Mouse (Mus musculus): ENCODE measurements around the gene Dll1. TPM values are rescaled to one million over a fixed set of nuclear protein-coding genes. Genes with fewer than 3 reads are reported as not detected.

The Dll1 gene
- polyA plus RNA-seq, 1 experiment from 2014 or later, result 83.5 TPM

DNA sequence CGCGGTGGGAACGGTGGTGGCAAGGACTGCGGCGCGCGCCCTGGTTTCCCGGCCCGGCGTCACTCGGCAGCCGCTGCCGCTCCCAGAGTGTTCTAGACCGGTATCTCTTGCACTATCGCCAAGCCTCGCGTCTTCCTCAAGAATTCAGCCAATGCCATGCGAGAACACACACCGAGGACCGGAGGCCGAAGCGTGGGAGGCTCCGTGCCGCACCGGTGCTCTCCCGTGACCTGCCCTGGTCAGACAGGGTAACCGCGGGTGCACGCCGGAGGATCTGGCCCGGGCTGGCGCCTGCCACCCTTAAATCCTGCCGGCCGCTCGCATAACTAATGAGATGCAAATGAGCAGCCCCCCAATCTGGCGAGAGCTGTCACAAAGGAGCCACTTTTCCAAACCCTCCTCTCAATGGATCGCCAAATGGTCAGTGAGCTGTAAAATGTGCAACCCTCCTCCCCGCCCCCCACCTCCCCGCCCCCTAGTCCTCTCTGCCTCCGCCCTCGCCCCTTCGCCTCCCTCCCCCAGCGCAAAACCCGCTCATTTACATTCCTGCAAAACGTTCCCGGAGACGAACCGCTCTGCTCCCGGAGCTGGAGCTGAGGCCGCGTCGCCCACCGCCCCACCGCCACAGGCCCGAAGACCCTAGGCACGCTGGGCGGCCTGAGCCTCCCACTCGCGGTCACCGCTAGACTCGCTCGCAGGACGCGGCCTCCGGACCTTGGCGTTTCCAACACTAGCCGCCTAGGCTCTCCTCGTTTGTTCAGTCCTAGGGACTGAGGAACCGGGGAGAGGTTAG is 775 bp downstream of the Dll1 start:
- WGBS, result under 1% methylated on average over 68 of the region's 69 CpGs
- Histone ChIP-seq H3K4me1 (peaks cover 71% of the 10 kb centered on the region), H3K27ac (replicated peaks) (peak overlapping the region; percentile 99), H3K4me2 (replicated peaks) (peak overlapping the region; percentile 83), H3K9ac (replicated peaks) (peak overlapping the region; percentile 91), H3K4me3 (peak overlapping the region; percentile 86), H3K27me3 (peaks cover 26% of the 10 kb centered on the region), H3K9me3 (no peaks in the 10 kb centered on the region), H3K36me3 (peaks cover 9% of the 10 kb centered on the region)
- peak; percentile 57 for ATAC-seq (ENCODE audit: low FRiP score, low read depth)

DNA sequence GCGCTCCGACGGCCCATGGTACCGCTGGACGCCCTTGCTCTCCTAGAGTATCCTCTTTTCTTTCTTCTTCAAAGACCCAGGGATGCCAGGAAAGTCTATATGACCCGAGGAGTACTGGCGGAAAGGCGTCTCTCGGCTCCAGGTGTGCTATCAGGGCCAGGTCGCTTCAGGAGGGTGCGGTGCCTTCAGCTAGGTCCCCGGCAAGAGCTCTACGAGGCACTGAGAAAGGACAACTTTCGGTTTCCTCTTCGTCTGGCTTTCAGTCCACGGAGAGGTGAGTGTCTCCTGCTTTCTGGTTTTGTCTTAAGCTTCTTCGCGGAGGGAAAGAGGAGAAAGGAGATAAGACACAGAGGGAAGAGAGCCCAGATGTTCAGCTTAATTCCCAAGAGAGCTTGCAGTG is 1.4 kb downstream of the Dll1 start:
- Histone ChIP-seq H3K9ac (replicated peaks) (peak overlapping the region; percentile 91), H3K4me3 (peak overlapping the region; percentile 86), H3K4me2 (replicated peaks) (peak overlapping the region; percentile 83), H3K27me3 (peaks cover 32% of the 10 kb centered on the region), H3K4me1 (peaks cover 72% of the 10 kb centered on the region), H3K9me3 (no peaks in the 10 kb centered on the region), H3K27ac (replicated peaks) (peak overlapping the region; percentile 99), H3K36me3 (peaks cover 15% of the 10 kb centered on the region)
- WGBS, result 0% methylated on average over 18 of the region's 18 CpGs
- ATAC-seq (ENCODE audit: low FRiP score, low read depth), result no peak

DNA sequence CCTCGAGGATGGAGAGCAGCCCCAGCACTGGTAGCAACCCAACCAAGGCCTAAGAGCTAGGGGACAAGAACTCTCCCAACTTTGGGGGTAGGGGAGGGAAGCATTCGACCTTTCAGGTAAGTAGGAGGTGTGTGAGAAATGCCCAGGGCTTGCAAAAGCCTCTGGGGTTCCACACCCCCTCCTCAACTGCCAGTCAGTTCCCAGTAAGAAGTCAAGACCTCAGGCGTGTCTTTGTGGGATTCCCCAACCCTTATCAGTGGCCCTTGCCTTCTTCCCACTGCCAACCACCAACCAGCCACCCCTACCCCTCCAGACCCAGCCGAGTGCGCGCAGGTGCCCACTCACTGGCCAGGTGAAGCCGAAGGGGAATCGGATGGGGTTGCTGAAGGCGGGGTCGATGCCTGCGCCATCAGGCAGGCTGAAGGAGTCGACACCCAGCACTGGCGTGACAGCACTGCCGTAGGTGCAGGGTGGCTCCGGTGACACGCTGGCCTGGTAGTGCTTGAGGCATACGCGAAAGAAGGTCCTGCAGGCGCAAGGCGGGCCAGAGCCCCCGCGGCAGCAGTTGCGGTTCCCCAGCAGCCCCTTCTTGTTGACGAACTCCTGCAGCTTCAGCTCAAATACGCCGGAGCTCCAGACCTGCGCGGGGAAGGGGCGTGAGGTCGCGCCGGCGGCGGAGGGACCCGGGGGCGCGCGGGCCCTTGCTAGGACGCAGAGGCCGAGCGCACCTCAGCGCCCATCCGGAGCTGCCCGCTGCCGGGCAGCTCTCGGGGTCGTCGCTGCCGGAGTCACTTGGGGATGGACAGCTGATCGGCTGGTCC is 2.1 kb downstream of the Dll1 start:
- WGBS, result 1% methylated on average over 50 of the region's 50 CpGs
- Histone ChIP-seq H3K27me3 (peaks cover 28% of the 10 kb centered on the region), H3K4me3 (peak overlapping the region; percentile 86), H3K36me3 (peaks cover 22% of the 10 kb centered on the region), H3K4me1 (peaks cover 72% of the 10 kb centered on the region), H3K27ac (replicated peaks) (peak overlapping the region; percentile 99), H3K9me3 (no peaks in the 10 kb centered on the region), H3K4me2 (replicated peaks) (peak overlapping the region; percentile 83), H3K9ac (replicated peaks) (peak overlapping the region; percentile 91)
- ATAC-seq (ENCODE audit: low FRiP score, low read depth), result no peak

DNA sequence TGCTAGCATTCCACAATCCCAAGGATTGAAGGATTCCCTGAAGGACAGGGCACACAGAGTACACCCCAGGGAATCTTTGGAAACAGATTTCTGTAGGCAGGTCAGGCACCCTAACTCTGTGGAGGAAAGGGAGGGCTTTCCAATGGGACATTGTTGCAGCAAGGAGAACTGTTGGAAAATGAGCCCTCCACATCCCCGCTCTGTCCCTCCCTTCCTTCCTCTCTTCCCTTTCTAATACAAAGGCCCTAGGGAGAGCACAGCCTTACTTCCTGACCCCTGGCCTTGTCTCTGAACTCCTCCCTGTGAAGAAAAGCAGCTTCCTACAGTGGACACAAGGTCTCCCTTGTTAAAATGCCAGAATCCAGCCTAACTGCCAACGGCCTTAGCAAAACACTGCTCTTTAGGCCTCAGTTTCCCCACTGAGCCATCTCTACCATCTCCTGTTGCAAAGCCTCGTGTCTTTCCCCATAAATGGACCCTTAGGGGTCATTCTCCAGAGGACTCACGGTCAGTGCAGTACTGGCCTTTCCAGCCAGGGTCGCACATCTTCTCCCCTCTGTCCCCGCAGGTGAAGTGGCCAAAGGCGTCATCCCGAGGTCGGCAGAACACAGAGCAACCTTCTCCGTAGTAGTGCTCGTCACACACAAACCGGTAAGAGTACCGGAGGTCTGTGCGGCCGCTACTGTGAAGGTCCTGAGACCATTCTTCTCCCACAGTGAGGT is 3.6 kb downstream of the Dll1 start:
- peaks cover 69% of the 10 kb centered on the region for H3K4me1 ChIP-seq

DNA sequence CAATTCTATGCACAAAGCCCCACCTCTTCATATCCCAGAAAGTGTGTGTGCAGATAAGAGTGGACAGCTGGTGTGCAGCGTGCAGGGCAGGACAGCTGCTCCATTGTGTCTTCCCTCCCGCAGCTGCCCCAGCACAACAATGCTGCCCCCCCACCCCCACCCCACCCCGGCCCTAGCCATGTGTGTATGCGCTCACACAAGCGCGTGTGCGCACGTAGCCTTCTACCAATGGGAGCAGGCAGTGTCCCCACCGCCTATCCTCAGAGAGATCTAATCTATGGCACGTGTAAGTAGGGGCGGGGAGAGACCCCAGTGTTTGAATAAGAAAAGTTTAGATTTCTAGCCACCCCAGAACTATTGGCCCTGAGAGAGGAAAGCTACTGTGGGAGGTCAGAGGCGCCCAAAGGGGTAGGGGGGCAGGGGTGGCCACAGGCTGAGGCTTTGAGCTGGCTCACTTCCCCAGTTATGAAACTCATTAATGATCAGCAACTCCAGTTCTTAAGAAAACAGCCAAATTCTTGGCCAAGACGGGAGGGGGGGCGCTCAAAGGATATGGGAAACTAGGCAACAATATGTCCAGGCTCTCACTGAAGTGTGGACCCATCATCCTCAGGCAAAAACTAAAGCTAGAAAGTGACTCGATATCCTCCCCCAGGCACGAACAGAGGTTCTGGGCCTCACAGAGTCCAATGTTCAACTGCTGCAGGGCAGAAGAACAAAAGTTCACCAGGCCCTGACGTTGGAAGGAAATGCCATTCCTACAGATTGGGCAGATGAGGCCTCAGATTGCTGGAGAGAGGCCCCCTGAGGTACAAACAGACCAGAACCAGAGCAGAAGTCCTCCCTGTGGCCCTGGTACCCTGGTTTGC is 4.5 kb downstream of the Dll1 start:
- peak overlapping the region; percentile 69 for H3K27ac ChIP-seq (replicated peaks)
- H3K9ac ChIP-seq (replicated peaks), result peak overlapping the region; percentile 91
- WGBS, result 17% methylated on average over 17 of the region's 17 CpGs
- peaks cover 43% of the 10 kb centered on the region for H3K36me3 ChIP-seq
- peak overlapping the region; percentile 86 for H3K4me3 ChIP-seq
- no peaks in the 10 kb centered on the region for H3K9me3 ChIP-seq
- peak; percentile 71 for ATAC-seq (ENCODE audit: low FRiP score, low read depth)
- H3K27me3 ChIP-seq, result peaks cover 23% of the 10 kb centered on the region
- H3K4me1 ChIP-seq, result peaks cover 65% of the 10 kb centered on the region
- H3K4me2 ChIP-seq (replicated peaks), result peak overlapping the region; percentile 83

More for the DNA sequence above, 3.6 kb downstream of the Dll1 start:
- WGBS, result 65% methylated on average over 15 of the region's 15 CpGs
- Histone ChIP-seq H3K27ac (replicated peaks) (peak overlapping the region; percentile 69), H3K9me3 (no peaks in the 10 kb centered on the region), H3K4me3 (peak overlapping the region; percentile 86), H3K27me3 (peaks cover 23% of the 10 kb centered on the region), H3K36me3 (peaks cover 37% of the 10 kb centered on the region), H3K4me2 (replicated peaks) (peak overlapping the region; percentile 83), H3K9ac (replicated peaks) (peak overlapping the region; percentile 91)
- no peak for ATAC-seq (ENCODE audit: low FRiP score, low read depth)

DNA sequence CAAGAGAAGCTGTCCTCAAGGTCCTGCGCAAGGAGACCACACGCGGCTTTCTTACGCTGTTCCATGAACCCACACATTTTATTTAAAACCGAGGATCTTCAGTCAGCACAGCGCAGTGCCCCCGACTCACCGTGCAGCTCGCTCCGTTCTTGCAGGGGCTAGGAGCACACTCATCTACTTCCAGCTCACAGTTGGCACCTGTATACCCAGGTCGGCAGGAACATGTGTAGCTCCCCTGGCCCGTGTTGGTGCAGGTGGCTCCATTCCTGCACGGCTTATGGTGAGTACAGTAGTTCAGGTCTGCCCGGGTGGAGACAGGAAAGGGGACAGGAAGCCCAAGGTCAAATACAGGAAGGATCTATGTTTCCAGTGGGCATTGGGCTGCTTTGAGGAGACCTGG is 6.3 kb downstream of the Dll1 start:
- Histone ChIP-seq H3K4me3 (peak overlapping the region; percentile 21), H3K9me3 (no peaks in the 10 kb centered on the region), H3K36me3 (peaks cover 57% of the 10 kb centered on the region), H3K4me2 (replicated peaks) (peak overlapping the region; percentile 83), H3K27me3 (peaks cover 23% of the 10 kb centered on the region), H3K9ac (replicated peaks) (0 out of 2 replicates have a peak overlapping the region, but pooled peaks have one; percentile 1), H3K4me1 (peaks cover 65% of the 10 kb centered on the region), H3K27ac (replicated peaks) (no peak overlapping the region)
- WGBS, result 95% methylated on average over 14 of the region's 14 CpGs
- ATAC-seq (ENCODE audit: low FRiP score, low read depth), result no peak

DNA sequence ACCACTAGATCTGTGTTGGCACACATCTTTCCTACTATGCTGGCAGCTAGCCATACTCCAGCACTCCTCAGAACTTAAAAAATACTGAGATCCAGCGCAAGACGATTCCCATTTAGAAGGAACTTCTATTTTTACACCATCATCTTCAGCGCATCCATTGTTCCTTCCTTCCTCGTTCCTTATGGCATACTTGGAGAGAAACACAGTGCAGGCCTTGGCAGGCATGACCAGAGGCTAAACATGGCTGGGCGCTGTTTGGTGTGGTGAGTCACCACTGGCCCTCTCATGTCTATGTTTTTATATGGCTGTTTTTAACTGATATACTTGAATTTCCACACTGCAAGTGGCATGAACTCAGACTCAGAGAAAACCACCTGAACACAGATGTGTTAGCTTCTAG is 11.0 kb downstream of the Dll1 start:
- Histone ChIP-seq H3K9ac (replicated peaks) (no peak overlapping the region), H3K27ac (replicated peaks) (no peak overlapping the region), H3K4me3 (no peak overlapping the region), H3K4me2 (replicated peaks) (no peak overlapping the region), H3K4me1 (peaks cover 28% of the 10 kb centered on the region), H3K27me3 (peaks cover 5% of the 10 kb centered on the region; the same call in 1 of the 2 replicates), H3K9me3 (no peaks in the 10 kb centered on the region), H3K36me3 (peaks cover 46% of the 10 kb centered on the region)
- no peak for ATAC-seq (ENCODE audit: low FRiP score, low read depth)
- WGBS, result 89% methylated on average over 5 of the region's 5 CpGs

DNA sequence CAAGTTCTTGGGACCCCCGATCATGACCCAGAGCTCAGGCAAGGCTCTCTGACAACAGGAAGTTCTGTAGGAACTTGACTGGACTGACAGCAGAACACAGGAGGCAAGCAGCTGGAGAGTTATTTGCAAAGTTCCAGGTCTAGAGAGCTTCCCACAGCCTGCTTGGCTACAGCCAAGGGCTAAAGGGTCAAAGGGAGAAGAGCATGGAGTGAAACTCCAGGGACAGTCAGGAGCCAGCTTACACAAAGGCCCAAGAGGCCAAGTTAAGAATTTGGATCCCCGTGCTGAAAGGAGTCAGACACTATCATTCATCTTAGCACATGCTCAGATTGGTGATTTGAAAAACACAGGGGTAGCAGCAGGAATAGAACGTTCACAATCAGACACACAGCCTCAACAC is 13.0 kb downstream of the Dll1 start:
- H3K9me3 ChIP-seq, result no peaks in the 10 kb centered on the region
- ATAC-seq (ENCODE audit: low FRiP score, low read depth), result no peak
- H3K4me2 ChIP-seq (replicated peaks), result no peak overlapping the region
- WGBS, result 81% methylated on average over 3 of the region's 3 CpGs
- H3K4me1 ChIP-seq, result peaks cover 8% of the 10 kb centered on the region; the same call in 1 of the 2 replicates
- no peaks in the 10 kb centered on the region for H3K27me3 ChIP-seq
- no peak overlapping the region for H3K27ac ChIP-seq (replicated peaks)
- H3K4me3 ChIP-seq, result no peak overlapping the region
- peaks cover 26% of the 10 kb centered on the region for H3K36me3 ChIP-seq
- no peak overlapping the region for H3K9ac ChIP-seq (replicated peaks)

DNA sequence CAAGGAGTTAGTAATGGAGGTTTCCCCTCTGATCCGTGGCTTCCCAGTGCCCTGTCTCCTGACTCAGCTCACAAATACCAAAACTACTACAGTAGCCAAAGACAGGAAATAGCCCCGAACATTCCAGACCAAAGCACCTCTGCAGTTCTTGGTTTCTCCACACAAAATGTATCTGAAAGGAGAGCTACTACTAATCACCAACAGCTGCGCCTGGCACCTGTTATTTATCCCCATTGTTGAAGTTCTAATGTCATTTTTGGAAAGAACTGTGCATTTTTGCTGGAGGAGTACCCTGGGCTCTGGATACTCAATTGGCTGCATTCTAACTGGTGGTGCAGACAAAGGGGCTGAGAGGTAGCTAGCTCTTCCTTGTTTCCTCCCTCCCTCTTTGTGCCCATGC is 19.6 kb downstream of the Dll1 start:
- Histone ChIP-seq H3K27ac (replicated peaks) (no peak overlapping the region), H3K9me3 (no peaks in the 10 kb centered on the region), H3K4me2 (replicated peaks) (no peak overlapping the region), H3K9ac (replicated peaks) (no peak overlapping the region), H3K36me3 (no peaks in the 10 kb centered on the region), H3K4me3 (no peak overlapping the region), H3K27me3 (0 out of 2 replicates have a peak, but pooled peaks cover 3% of the 10 kb centered on the region), H3K4me1 (no peaks in the 10 kb centered on the region)
- no peak for ATAC-seq (ENCODE audit: low FRiP score, low read depth)
- 77% methylated on average over 3 of the region's 3 CpGs for WGBS

DNA sequence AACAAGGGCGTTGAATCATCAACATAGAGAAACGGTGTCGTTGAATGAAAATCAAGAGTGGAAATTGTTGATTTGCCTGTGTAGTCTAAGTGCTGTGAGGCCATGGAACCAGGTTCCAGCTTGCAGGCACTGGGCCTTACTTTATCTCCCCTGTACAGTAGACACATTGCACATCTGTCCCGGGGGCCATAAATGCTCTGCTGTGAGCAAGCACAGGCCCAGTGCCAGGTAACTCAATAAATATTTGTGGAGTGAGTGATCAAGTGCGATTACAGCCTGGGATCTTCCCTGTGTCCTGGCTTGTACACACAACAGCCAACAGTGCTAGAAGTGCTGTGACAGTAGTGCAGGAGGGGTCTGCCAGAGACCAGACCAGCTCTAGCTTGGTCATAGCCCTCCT is 20.1 kb downstream of the Dll1 start:
- Histone ChIP-seq H3K4me3 (no peak overlapping the region), H3K27ac (replicated peaks) (no peak overlapping the region), H3K9me3 (no peaks in the 10 kb centered on the region), H3K4me1 (no peaks in the 10 kb centered on the region), H3K4me2 (replicated peaks) (no peak overlapping the region), H3K9ac (replicated peaks) (no peak overlapping the region), H3K27me3 (0 out of 2 replicates have a peak, but pooled peaks cover 3% of the 10 kb centered on the region), H3K36me3 (no peaks in the 10 kb centered on the region)
- 92% methylated on average over 5 of the region's 5 CpGs for WGBS
- no peak for ATAC-seq (ENCODE audit: low FRiP score, low read depth)

DNA sequence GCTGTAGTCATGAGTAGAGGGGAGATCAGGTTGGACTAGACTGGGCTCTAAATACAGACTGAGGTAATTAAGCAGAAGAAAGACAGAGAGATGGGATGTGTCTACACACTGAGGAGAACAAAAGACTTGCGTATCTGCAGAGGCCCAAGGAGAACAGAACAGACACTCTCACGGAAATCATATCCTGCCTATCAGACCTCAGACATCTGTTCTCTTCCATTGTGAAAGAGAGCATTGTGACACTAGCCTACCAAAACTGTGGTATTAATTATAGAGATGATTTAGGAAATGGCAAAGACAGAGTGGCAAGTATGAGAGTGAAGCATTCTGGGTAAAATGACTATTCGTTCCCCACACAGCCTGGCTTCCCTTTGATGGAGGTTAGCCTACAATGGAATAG is 21.6 kb downstream of the Dll1 start:
- no peak overlapping the region for H3K4me3 ChIP-seq
- H3K27me3 ChIP-seq, result 0 out of 2 replicates have a peak, but pooled peaks cover 3% of the 10 kb centered on the region
- H3K9me3 ChIP-seq, result no peaks in the 10 kb centered on the region
- H3K27ac ChIP-seq (replicated peaks), result no peak overlapping the region
- H3K9ac ChIP-seq (replicated peaks), result no peak overlapping the region
- no peak for ATAC-seq (ENCODE audit: low FRiP score, low read depth)
- H3K4me1 ChIP-seq, result no peaks in the 10 kb centered on the region
- no peak overlapping the region for H3K4me2 ChIP-seq (replicated peaks)
- 97% methylated on average over 3 of the region's 3 CpGs for WGBS
- H3K36me3 ChIP-seq, result no peaks in the 10 kb centered on the region

All from midbrain, embryonic 12.5 days (tissue).